Mouse (Mus musculus): ENCODE data around the gene Gm28635.
A peak's percentile ranks its signal among the peaks of the same experiment; 100 is the strongest.

- TF ChIP-seq CTCF (IDR thresholded peaks at IDR 0.05) (no peak), POLR2A (IDR thresholded peaks at IDR 0.05; ENCODE audit: insufficient read depth, low read depth, low read length) (0 out of 2 replicates have a peak, but pooled peaks have one; percentile 13), EP300 (IDR thresholded peaks at IDR 0.05; ENCODE audit: insufficient read depth, low read depth, low read length) (0 out of 2 replicates have a peak, but pooled peaks have one; percentile 25)
Observed at GRCm38 (mm10) chr2:84637452-84638165, 40.2 kb downstream of the Gm28635 start.

All from heart, adult 2 months (tissue).